Mouse (Mus musculus): Measurements from ENCODE around the gene Ntrk2. TPM values are rescaled to one million over a fixed set of nuclear protein-coding genes. Genes with fewer than 3 reads are reported as not detected.

Gene Ntrk2
- total and polyA plus RNA-seq, 2 experiments from 2014 or later, result 0.92 to 2.9 TPM

DNA sequence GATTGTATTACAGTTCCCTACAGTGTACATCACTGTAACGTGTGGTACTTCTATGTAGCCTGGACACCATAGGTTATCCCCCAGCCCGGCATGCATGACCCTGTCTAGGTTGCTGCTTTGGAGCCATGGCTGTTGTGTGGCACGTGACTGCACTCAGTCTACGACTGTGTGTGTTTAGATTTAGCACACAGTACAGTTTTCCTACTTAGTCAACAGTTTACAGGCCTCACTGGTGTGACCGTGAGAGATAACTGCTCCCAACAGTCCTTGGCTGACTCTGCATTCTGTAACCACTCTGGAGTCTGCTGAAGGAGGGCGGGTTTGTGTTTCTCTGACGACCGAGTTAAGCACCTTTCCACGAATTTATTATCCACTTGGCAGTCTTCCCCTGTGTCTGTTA is 370.1 kb downstream of the Ntrk2 start:
- Histone ChIP-seq H3K36me3 (replicated peaks; ENCODE audit: control insufficient read depth, insufficient read depth, low read length) (no peaks in the 10 kb centered on the region), H3K4me3 (ENCODE audit: low read depth, low read length) (no peak overlapping the region), H3K4me1 (ENCODE audit: control insufficient read depth, insufficient read depth) (no peaks in the 10 kb centered on the region), H3K4me2 (ENCODE audit: low read depth, low read length) (no peak overlapping the region), H3K27ac (ENCODE audit: low read depth) (no peak overlapping the region), H3K9me3 (replicated peaks; ENCODE audit: control insufficient read depth, low read length) (no peaks in the 10 kb centered on the region), H3K27me3 (ENCODE audit: control insufficient read depth, insufficient read depth, low read length) (no peaks in the 10 kb centered on the region), H3K9ac (replicated peaks; ENCODE audit: low read depth, low read length) (no peak overlapping the region)
- no peak for ATAC-seq (ENCODE audit: insufficient read depth, low read depth)
- TF ChIP-seq EP300 (IDR thresholded peaks at IDR 0.05; ENCODE audit: low read depth) (no peak), CTCF (IDR thresholded peaks at IDR 0.05; ENCODE audit: low read depth) (no peak)
- no peak for DNase-seq (ENCODE audit: low spot score)
- WGBS, result 60% methylated on average over 9 of the region's 9 CpGs

DNA sequence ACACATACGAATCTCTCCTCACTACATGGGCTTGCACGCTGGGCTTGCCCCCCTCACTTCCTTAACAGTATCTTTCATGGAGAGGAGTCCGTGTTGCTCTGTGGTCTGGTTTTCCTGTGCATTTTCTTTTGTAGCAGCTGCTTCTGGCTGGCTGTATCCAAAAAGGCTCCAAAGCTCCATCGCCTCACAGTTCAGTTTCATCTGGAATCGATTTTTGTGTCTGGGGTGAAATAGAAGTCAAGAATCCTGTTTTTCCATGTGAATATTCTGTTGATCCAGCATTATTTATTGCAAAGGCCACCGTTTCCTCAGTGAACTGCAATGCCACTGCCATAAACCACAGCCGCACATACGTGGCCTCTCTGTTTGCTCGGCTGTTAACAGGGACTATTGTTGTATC is 370.6 kb downstream of the Ntrk2 start:
- no peak for ATAC-seq (ENCODE audit: insufficient read depth, low read depth)
- no peak for TF ChIP-seq EP300 (IDR thresholded peaks at IDR 0.05; ENCODE audit: low read depth)
- no peak for TF ChIP-seq CTCF (IDR thresholded peaks at IDR 0.05; ENCODE audit: low read depth)

DNA sequence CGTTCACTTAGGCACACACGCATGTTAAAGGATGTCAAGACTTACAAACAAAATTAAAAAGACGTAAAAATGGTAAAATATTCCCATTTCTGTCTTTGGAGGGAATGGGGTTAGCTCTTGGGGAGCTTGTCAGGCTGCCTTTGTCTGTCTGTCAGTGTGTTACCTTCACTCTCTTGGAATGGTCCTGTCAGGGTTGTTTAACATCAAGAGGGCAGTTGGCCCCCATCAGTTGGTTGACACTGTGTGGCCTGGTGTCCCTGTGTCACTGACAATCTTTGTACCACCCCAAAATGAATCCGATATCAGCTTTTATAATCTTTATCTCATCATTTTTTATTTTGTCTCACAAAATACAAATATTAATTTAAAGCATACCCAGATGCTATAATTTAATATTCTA is 373.6 kb downstream of the Ntrk2 start:
- 0 out of 2 replicates have a peak, but pooled peaks cover 6% of the 10 kb centered on the region for H3K9me3 ChIP-seq (replicated peaks; ENCODE audit: control insufficient read depth, low read length)
- H3K4me2 ChIP-seq (ENCODE audit: low read depth, low read length), result no peak overlapping the region
- no peaks in the 10 kb centered on the region for H3K4me1 ChIP-seq (ENCODE audit: control insufficient read depth, insufficient read depth)
- ATAC-seq (ENCODE audit: insufficient read depth, low read depth), result no peak
- H3K27ac ChIP-seq (ENCODE audit: low read depth), result no peak overlapping the region
- no peak for DNase-seq (ENCODE audit: low spot score)
- no peaks in the 10 kb centered on the region for H3K27me3 ChIP-seq (ENCODE audit: control insufficient read depth, insufficient read depth, low read length)
- H3K4me3 ChIP-seq (ENCODE audit: low read depth, low read length), result no peak overlapping the region
- no peak overlapping the region for H3K9ac ChIP-seq (replicated peaks; ENCODE audit: low read depth, low read length)
- H3K36me3 ChIP-seq (replicated peaks; ENCODE audit: control insufficient read depth, insufficient read depth, low read length), result no peaks in the 10 kb centered on the region
- WGBS, result 84% methylated on average over 4 of the region's 4 CpGs
- no peak for TF ChIP-seq CTCF (IDR thresholded peaks at IDR 0.05; ENCODE audit: low read depth)
- no peak for TF ChIP-seq EP300 (IDR thresholded peaks at IDR 0.05; ENCODE audit: low read depth)

More for the DNA sequence above, 370.6 kb downstream of the Ntrk2 start:
- Histone ChIP-seq H3K27me3 (ENCODE audit: control insufficient read depth, insufficient read depth, low read length) (no peaks in the 10 kb centered on the region), H3K9ac (replicated peaks; ENCODE audit: low read depth, low read length) (no peak overlapping the region), H3K27ac (ENCODE audit: low read depth) (no peak overlapping the region), H3K36me3 (replicated peaks; ENCODE audit: control insufficient read depth, insufficient read depth, low read length) (no peaks in the 10 kb centered on the region), H3K4me2 (ENCODE audit: low read depth, low read length) (no peak overlapping the region), H3K4me1 (ENCODE audit: control insufficient read depth, insufficient read depth) (no peaks in the 10 kb centered on the region), H3K4me3 (ENCODE audit: low read depth, low read length) (no peak overlapping the region), H3K9me3 (replicated peaks; ENCODE audit: control insufficient read depth, low read length) (no peaks in the 10 kb centered on the region)
- 77% methylated on average over 9 of the region's 9 CpGs for WGBS
- no peak for DNase-seq (ENCODE audit: low spot score)

DNA sequence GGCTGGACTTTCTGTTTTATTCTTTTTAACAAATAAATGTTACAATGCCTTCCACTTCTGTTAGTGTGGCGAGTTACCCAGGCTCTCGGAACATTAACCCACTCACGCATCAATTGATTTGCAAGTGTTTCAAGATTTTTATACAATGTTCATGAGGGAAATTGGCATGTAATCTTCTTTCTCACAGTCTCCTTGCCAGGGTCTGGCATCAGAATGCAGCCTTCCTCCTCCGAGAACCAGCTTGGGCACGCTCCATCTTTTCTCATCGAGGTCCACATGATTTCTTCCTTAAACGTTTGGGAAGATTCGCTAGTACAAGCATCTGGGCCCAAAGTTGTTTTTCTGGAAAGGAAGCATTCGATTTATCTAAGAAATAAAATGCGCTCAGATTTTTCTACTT is 374.4 kb downstream of the Ntrk2 start:
- no peak overlapping the region for H3K4me3 ChIP-seq (ENCODE audit: low read depth, low read length)
- TF ChIP-seq EP300 (IDR thresholded peaks at IDR 0.05; ENCODE audit: low read depth) (no peak), CTCF (IDR thresholded peaks at IDR 0.05; ENCODE audit: low read depth) (no peak)
- H3K4me1 ChIP-seq (ENCODE audit: control insufficient read depth, insufficient read depth), result no peaks in the 10 kb centered on the region
- H3K27me3 ChIP-seq (ENCODE audit: control insufficient read depth, insufficient read depth, low read length), result no peaks in the 10 kb centered on the region
- DNase-seq (ENCODE audit: low spot score) (no peak), ATAC-seq (ENCODE audit: insufficient read depth, low read depth) (no peak)
- no peak overlapping the region for H3K4me2 ChIP-seq (ENCODE audit: low read depth, low read length)
- WGBS, result 74% methylated on average over 10 of the region's 10 CpGs
- H3K9ac ChIP-seq (replicated peaks; ENCODE audit: low read depth, low read length), result no peak overlapping the region
- no peaks in the 10 kb centered on the region for H3K36me3 ChIP-seq (replicated peaks; ENCODE audit: control insufficient read depth, insufficient read depth, low read length)
- H3K27ac ChIP-seq (ENCODE audit: low read depth), result no peak overlapping the region
- 0 out of 2 replicates have a peak, but pooled peaks cover 6% of the 10 kb centered on the region for H3K9me3 ChIP-seq (replicated peaks; ENCODE audit: control insufficient read depth, low read length)

DNA sequence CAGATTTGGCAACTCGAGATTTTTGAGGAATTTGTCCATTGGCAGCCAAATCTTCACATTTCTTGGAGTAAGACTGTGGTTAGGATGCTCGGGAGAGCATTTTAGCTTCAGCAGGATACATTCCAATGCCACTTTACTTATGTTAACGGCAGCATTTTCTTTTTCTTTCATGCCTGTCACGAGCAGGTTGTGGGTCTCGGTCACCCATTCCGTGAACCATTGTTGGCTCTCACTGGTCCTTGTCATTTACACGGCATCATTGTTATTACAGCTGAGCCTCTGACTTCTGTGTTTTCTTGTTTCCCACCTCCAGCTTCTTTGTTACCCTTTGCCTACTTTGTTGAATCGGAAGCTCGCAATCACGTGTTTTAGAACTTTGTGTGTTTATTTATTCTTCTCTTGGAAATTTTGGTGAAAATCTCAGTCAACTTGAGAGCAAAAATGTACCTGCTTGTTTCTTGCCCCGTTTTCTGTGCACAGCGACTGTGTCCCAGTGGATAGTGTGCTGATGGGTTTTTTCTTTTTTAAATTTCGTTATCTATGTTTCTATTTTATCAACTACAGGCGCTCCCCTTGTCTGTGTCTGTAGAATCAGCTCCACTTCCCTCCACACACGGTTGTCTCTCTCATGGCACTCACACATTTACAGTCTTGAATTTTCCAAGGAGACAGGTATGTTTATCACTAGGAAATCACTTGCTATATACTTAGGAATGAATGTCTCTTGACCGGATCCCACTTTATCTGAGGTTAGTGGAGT is 375.0 kb downstream of the Ntrk2 start:
- H3K4me2 ChIP-seq (ENCODE audit: low read depth, low read length), result no peak overlapping the region

More for the DNA sequence above, 375.0 kb downstream of the Ntrk2 start:
- H3K27me3 ChIP-seq (ENCODE audit: control insufficient read depth, insufficient read depth, low read length), result no peaks in the 10 kb centered on the region
- 51% methylated on average over 16 of the region's 16 CpGs for WGBS
- TF ChIP-seq EP300 (IDR thresholded peaks at IDR 0.05; ENCODE audit: low read depth), result no peak
- no peak for TF ChIP-seq CTCF (IDR thresholded peaks at IDR 0.05; ENCODE audit: low read depth)
- H3K36me3 ChIP-seq (replicated peaks; ENCODE audit: control insufficient read depth, insufficient read depth, low read length), result no peaks in the 10 kb centered on the region
- DNase-seq (ENCODE audit: low spot score) (no peak), ATAC-seq (ENCODE audit: insufficient read depth, low read depth) (no peak)
- H3K9me3 ChIP-seq (replicated peaks; ENCODE audit: control insufficient read depth, low read length), result 0 out of 2 replicates have a peak, but pooled peaks cover 6% of the 10 kb centered on the region
- H3K4me1 ChIP-seq (ENCODE audit: control insufficient read depth, insufficient read depth), result no peaks in the 10 kb centered on the region
- no peak overlapping the region for H3K27ac ChIP-seq (ENCODE audit: low read depth)
- H3K4me3 ChIP-seq (ENCODE audit: low read depth, low read length), result no peak overlapping the region
- no peak overlapping the region for H3K9ac ChIP-seq (replicated peaks; ENCODE audit: low read depth, low read length)

All from heart, postnatal 0 days (tissue).